Mouse (Mus musculus) MEL (cell line): ENCODE results near the gene Phlda3. TPM values are rescaled to one million over a fixed set of nuclear protein-coding genes. Genes with fewer than 3 reads are reported as not detected.

ENCODE experiments used
- DNase-seq: peaks from one replicate; pipeline ENCODE4 v3.0.0; 2011; ENCODE audit warnings: low read depth, low spot score
- H3K27ac ChIP-seq: 2 replicates; pipeline ENCODE4 v1.5.1; 2012; ENCODE audit warnings: low read depth, mild to moderate bottlenecking, control low read depth, low read length, moderate library complexity; ENCODE audit not compliant: control insufficient read depth
- H3K27me3 ChIP-seq, 2 experiments: fragments of 150-350 bp in 1 of 2; sonication (generic) in 1 of 2; 2 replicates each; pipeline ENCODE4 v1.6.1; 2012; ENCODE audit warnings: low read length in 2 of 2, mild to moderate bottlenecking in 2 of 2, improper control_type of control experiment in 1 of 2, moderate library complexity in 1 of 2; ENCODE audit not compliant: insufficient read depth in 2 of 2, control insufficient read depth in 1 of 2
- H3K36me3 ChIP-seq, 2 experiments: 2 replicates each; pipeline ENCODE4 v1.6.1; 2012 to 2014; ENCODE audit warnings: low read length in 2 of 2, improper control_type of control experiment in 1 of 2, inconsistent platforms in 1 of 2, mild to moderate bottlenecking in 1 of 2; ENCODE audit not compliant: insufficient read depth in 2 of 2, control insufficient read depth in 1 of 2
- H3K4me1 ChIP-seq, 2 experiments: fragments of 150-350 bp in 1 of 2; sonication (generic) in 1 of 2; 2 replicates each; pipeline ENCODE4 v1.6.1; 2012; ENCODE audit warnings: low read length in 2 of 2, improper control_type of control experiment in 1 of 2, mild to moderate bottlenecking in 1 of 2; ENCODE audit not compliant: insufficient read depth in 2 of 2, control insufficient read depth in 1 of 2
- H3K4me3 ChIP-seq, 2 experiments: fragments of 150-350 bp in 1 of 2; sonication (generic) in 1 of 2; 2 replicates each; pipeline ENCODE4 v1.5.1; 2012; ENCODE audit warnings: low read depth in 2 of 2, low read length in 2 of 2, mild to moderate bottlenecking in 2 of 2, moderate library complexity in 2 of 2, control low read depth in 1 of 2, improper control_type of control experiment in 1 of 2; ENCODE audit not compliant: control insufficient read depth in 1 of 2, insufficient read depth in 1 of 2
- H3K79me2 ChIP-seq: 2 replicates; pipeline ENCODE4 v1.6.1; 2012; ENCODE audit warnings: mild to moderate bottlenecking, low read length, moderate library complexity; ENCODE audit not compliant: control insufficient read depth, poor library complexity, insufficient read depth
- H3K9ac ChIP-seq: 2 replicates; pipeline ENCODE4 v1.6.1; 2012; ENCODE audit warnings: low read depth, mild to moderate bottlenecking, control low read depth, low read length, moderate library complexity; ENCODE audit not compliant: control insufficient read depth, poor library complexity, severe bottlenecking
- H3K9me3 ChIP-seq: fragments of 150-350 bp; sonication (generic); replicated peaks from 2 replicates; pipeline ENCODE4 v1.6.1; 2012; ENCODE audit warnings: mild to moderate bottlenecking, low read length, improper control_type of control experiment, moderate library complexity; ENCODE audit not compliant: insufficient read depth
- BHLHE40 ChIP-seq: IDR thresholded peaks from 2 replicates; pipeline ENCODE4 v1.6.1; 2012; ENCODE audit warnings: low read depth, mild to moderate bottlenecking, inconsistent platforms, low read length, improper control_type of control experiment, borderline replicate concordance
- CHD1 ChIP-seq: IDR thresholded peaks from 2 replicates; pipeline ENCODE4 v1.6.1; 2012; ENCODE audit warnings: low read depth, mild to moderate bottlenecking, inconsistent platforms, low read length, improper control_type of control experiment
- ELF1 ChIP-seq: IDR thresholded peaks from 2 replicates; pipeline ENCODE4 v1.6.1; 2014; ENCODE audit warnings: low read depth, mild to moderate bottlenecking, inconsistent platforms, low read length, improper control_type of control experiment, moderate library complexity
- ETS1 ChIP-seq: IDR thresholded peaks from 2 replicates; pipeline ENCODE4 v1.6.1; 2012; ENCODE audit warnings: low read depth, mild to moderate bottlenecking, inconsistent platforms, low read length, improper control_type of control experiment, moderate library complexity
- GATA1 ChIP-seq: IDR thresholded peaks from 2 replicates; pipeline ENCODE4 v1.6.1; 2011; ENCODE audit warnings: low read depth, low read length, improper control_type of control experiment
- HCFC1 ChIP-seq: IDR thresholded peaks from 2 replicates; pipeline ENCODE4 v1.6.1; 2012; ENCODE audit warnings: low read depth, mild to moderate bottlenecking, inconsistent platforms, low read length, improper control_type of control experiment, moderate library complexity
- JUND ChIP-seq: IDR thresholded peaks from 2 replicates; pipeline ENCODE4 v1.6.1; 2011; ENCODE audit warnings: low read depth, mild to moderate bottlenecking, improper control_type of control experiment, low read length
- MAX ChIP-seq: IDR thresholded peaks from 2 replicates; pipeline ENCODE4 v1.6.1; 2011; ENCODE audit warnings: low read length, improper control_type of control experiment
- MAZ ChIP-seq: IDR thresholded peaks from 2 replicates; pipeline ENCODE4 v1.6.1; 2012; ENCODE audit warnings: low read depth, mild to moderate bottlenecking, inconsistent platforms, low read length, improper control_type of control experiment
- MEF2A ChIP-seq: IDR thresholded peaks from 2 replicates; pipeline ENCODE4 v1.6.1; 2014; ENCODE audit warnings: low read depth, mild to moderate bottlenecking, inconsistent platforms, low read length, improper control_type of control experiment; ENCODE audit not compliant: poor library complexity, insufficient replicate concordance, severe bottlenecking; ENCODE audit errors: extremely low read depth
- MXI1 ChIP-seq: IDR thresholded peaks from 2 replicates; pipeline ENCODE4 v1.6.1; 2011; ENCODE audit warnings: mild to moderate bottlenecking, low read depth, low read length, improper control_type of control experiment
- NELFE ChIP-seq: IDR thresholded peaks from 2 replicates; pipeline ENCODE4 v1.6.1; 2011; ENCODE audit warnings: low read depth, low read length, improper control_type of control experiment
- POLR2A ChIP-seq, 2 experiments: IDR thresholded peaks; 2 replicates each; pipeline ENCODE4 v1.6.1; 2011 to 2012; ENCODE audit warnings: low read length in 2 of 2, mild to moderate bottlenecking in 2 of 2, control low read depth in 1 of 2, improper control_type of control experiment in 1 of 2, low read depth in 1 of 2, moderate library complexity in 1 of 2; ENCODE audit not compliant: control insufficient read depth in 1 of 2, insufficient read depth in 1 of 2, poor library complexity in 1 of 2
- POLR2AphosphoS2 ChIP-seq: IDR thresholded peaks from 2 replicates; pipeline ENCODE4 v1.6.1; 2011; ENCODE audit warnings: low read length, improper control_type of control experiment
- RCOR1 ChIP-seq: IDR thresholded peaks from 2 replicates; pipeline ENCODE4 v1.6.1; 2012; ENCODE audit warnings: low read depth, mild to moderate bottlenecking, inconsistent platforms, low read length, improper control_type of control experiment
- SIN3A ChIP-seq: IDR thresholded peaks from 2 replicates; pipeline ENCODE4 v1.6.1; 2012; ENCODE audit warnings: low read length, improper control_type of control experiment, inconsistent platforms
- TAL1 ChIP-seq: IDR thresholded peaks from 2 replicates; pipeline ENCODE4 v1.6.1; 2012; ENCODE audit warnings: mild to moderate bottlenecking, inconsistent platforms, low read length, moderate library complexity, mixed read lengths
- TBP ChIP-seq: IDR thresholded peaks from 2 replicates; pipeline ENCODE4 v1.8.0; 2011; ENCODE audit warnings: low read depth, low read length, improper control_type of control experiment
- USF2 ChIP-seq, 2 experiments: IDR thresholded peaks; 2 replicates each; pipeline ENCODE4 v1.6.1; 2011 to 2012; ENCODE audit warnings: improper control_type of control experiment in 2 of 2, low read length in 2 of 2, borderline replicate concordance in 1 of 2, inconsistent platforms in 1 of 2, low read depth in 1 of 2, mild to moderate bottlenecking in 1 of 2; ENCODE audit not compliant: insufficient read depth in 1 of 2
- ZC3H11A ChIP-seq: IDR thresholded peaks from 2 replicates; pipeline ENCODE4 v1.6.1; 2012; ENCODE audit warnings: low read depth, mild to moderate bottlenecking, inconsistent platforms, low read length, improper control_type of control experiment
- ZNF384 ChIP-seq: IDR thresholded peaks from 2 replicates; pipeline ENCODE4 v1.6.1; 2012; ENCODE audit warnings: low read depth, mild to moderate bottlenecking, inconsistent platforms, low read length, improper control_type of control experiment
- polyA plus RNA-seq, 2 experiments: library from polyadenylated mRNA; stranded (reverse) in 1 of 2; unstranded in 1 of 2; fragments of >175 nt in 1 of 2; fragments of >200 nt in 1 of 2; gene quantifications; 2 replicates each; pipeline versions ENCODE4 v1.2.1 to v1.2.4; 2012; ENCODE audit warnings: low replicate concordance in 2 of 2, low read depth in 1 of 2; ENCODE audit not compliant: insufficient read length in 2 of 2, insufficient read depth in 1 of 2, missing spikeins in 1 of 2
- total RNA-seq: library from RNA; depleted of rRNA; stranded (reverse); fragments of 300-350 nt; gene quantifications from 2 replicates; pipeline ENCODE4 v1.2.3, GENCODE M21; 2012

The Phlda3 gene
- total and polyA plus RNA-seq, 3 experiments = 7.7 to 20.0 TPM; not detected in 1

DNA sequence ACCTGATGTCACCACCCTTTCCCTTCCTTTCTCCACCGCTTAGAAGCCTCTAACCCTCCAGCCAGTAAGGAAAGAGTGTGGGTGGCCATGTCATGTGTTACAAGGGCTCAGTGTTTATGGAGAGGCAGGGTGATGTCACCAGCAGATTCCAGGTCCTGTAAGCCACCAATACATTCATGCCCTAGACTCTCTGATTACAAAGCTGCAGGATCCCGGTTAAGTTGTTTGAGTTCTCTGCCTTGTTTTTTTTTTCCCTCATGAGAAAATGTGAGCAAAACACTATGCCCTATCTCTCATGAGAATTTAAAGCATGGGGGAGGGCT is 1.8 kb upstream of the Phlda3 start:
- Histone ChIP-seq H3K79me2 (peaks cover 8% of the 10 kb centered on the region), H3K9me3 (no peaks in the 10 kb centered on the region), H3K27me3 (no peaks in the 10 kb centered on the region; a peak in 2 of 4 replicates), H3K4me3 (no peak overlapping the region), H3K9ac (no peak overlapping the region), H3K4me1 (peaks cover 10 to 18% of the 10 kb centered on the region in 2 experiments), H3K27ac (no peak overlapping the region), H3K36me3 (peaks cover 0 to 12% of the 10 kb centered on the region in 2 experiments; a peak in 2 of 4 replicates)
- TF ChIP-seq ZNF384 (peak; percentile 13; the same call in 1 of the 2 replicates), POLR2AphosphoS2 (no peak), NELFE (no peak)
- no peak for DNase-seq

DNA sequence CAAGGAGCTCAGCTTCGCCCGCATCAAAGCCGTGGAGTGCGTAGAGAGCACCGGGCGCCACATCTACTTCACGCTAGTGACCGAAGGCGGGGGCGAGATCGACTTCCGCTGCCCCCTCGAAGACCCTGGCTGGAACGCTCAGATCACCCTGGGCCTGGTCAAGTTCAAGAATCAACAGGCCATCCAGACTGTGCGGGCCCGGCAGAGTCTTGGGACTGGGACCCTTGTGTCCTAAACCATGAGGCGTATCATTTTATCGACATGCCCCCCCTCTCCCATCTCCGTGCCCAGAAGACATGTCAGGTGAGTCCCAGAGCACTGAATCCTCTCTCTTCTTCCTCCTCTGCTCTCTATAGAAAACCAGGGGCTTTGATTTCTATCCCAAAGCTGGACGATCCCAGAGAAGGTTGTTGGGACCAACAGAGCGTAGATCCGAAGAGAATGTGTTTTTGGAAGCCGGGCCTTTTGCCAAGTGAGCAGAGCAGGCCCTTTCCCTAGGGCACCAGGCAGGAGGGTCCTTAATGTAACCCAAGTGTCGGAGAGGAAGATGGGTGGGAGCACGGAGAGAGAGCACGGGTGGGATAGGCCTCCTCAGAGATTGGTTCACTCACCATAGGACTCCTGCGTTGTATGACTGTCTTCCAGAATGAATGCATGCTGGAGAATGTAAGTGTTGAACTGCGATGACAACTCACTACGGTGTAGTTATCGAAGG is 830 bp downstream of the Phlda3 start:
- no peaks in the 10 kb centered on the region for H3K9me3 ChIP-seq
- TF ChIP-seq TBP (0 out of 2 replicates have a peak, but pooled peaks have one; percentile 13), MAX (no peak)
- peaks cover 10 to 30% of the 10 kb centered on the region in 2 experiments for H3K4me1 ChIP-seq
- peak; percentile 17 for DNase-seq
- H3K79me2 ChIP-seq = peaks cover 8% of the 10 kb centered on the region
- peak overlapping the region; percentile 71 to 97 for H3K4me3 ChIP-seq
- H3K27me3 ChIP-seq = no peaks in the 10 kb centered on the region; a peak in 2 of 4 replicates
- H3K9ac ChIP-seq = peak overlapping the region; percentile 82
- H3K27ac ChIP-seq = no peak overlapping the region
- H3K36me3 ChIP-seq = peaks cover 0 to 18% of the 10 kb centered on the region in 2 experiments; a peak in 2 of 4 replicates

DNA sequence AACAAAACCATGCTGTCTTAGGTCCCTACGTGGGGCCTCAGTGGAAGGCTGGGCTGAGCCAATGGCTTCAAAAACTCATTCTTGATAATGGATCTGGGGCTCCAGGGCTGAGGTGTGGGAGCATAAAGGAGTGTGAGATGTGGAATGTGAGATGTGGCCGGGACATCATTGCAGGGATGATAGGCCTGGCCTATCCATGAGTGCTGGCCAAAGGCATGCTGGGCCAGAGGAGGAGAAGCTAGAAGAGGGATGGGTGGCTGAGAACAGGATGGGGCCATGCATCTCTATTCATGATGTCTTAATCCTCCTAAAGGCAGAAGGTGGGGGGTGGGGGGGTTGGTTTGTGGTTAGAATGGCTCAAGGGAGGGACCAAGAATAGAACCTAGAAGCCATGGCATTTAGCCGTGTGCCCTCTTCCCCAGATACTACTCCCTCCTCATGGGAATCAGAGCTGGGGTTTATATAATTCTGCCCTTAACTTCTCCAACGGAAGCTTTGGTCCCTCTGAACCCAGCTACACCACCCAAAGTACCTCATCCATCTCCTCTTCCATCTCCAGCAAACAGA is 1.5 kb downstream of the Phlda3 start:
- Histone ChIP-seq H3K36me3 (peaks cover 0 to 18% of the 10 kb centered on the region in 2 experiments; a peak in 2 of 4 replicates), H3K9ac (no peak overlapping the region), H3K4me1 (peaks cover 10 to 30% of the 10 kb centered on the region in 2 experiments)

More for the DNA sequence above, 1.5 kb downstream of the Phlda3 start:
- Histone ChIP-seq H3K9me3 (no peaks in the 10 kb centered on the region), H3K79me2 (peaks cover 8% of the 10 kb centered on the region), H3K27ac (no peak overlapping the region), H3K27me3 (no peaks in the 10 kb centered on the region; a peak in 2 of 4 replicates), H3K4me3 (peak overlapping the region; percentile 71 to 97)
- TF ChIP-seq ZNF384 (no peak), MEF2A (no peak), JUND (no peak), ELF1 (no peak), MAZ (no peak), POLR2AphosphoS2 (no peak), MAX (no peak), SIN3A (no peak), POLR2A (IDR thresholded peaks at IDR 0.05; ENCODE audit: control insufficient read depth in 1 of 2, insufficient read depth in 1 of 2, low read depth in 1 of 2, low read length in 2 of 2, poor library complexity in 1 of 2) (no peak), BHLHE40 (no peak), HCFC1 (no peak), NELFE (no peak), USF2 (IDR thresholded peaks at IDR 0.05; ENCODE audit: borderline replicate concordance in 1 of 2, insufficient read depth in 1 of 2, low read depth in 1 of 2, low read length in 2 of 2) (no peak), MXI1 (no peak), GATA1 (no peak), ETS1 (no peak), TAL1 (no peak), ZC3H11A (no peak), CHD1 (no peak), RCOR1 (no peak)
- DNase-seq = no peak
